Mouse (Mus musculus): ENCODE measurements at regions not wholly inside any gene's neighbourhood (a gene's known extent, or its start where the extent isn't known, plus 50 kb on each side); places are given as distances from the start of the nearest gene placed in this dataset.

GRCm38 (mm10) chr9:93777784-93778402 lies 760.0 kb downstream of the 1190002N15Rik start:
- in situ Hi-C loops (cut with MboI; ENCODE audit: unreplicated experiment in 2 of 2) = loop anchor here (25.0 kb wide), 1 partner anchor 834 kb away; no protein-coding TSS in a partner anchor

All from v-Abl transformed pro-B cells (cell line).